Mouse (Mus musculus) ES-Bruce4 (cell line): ENCODE data around the gene Large2. TPM values are rescaled to one million over a fixed set of nuclear protein-coding genes. Genes with fewer than 3 reads are reported as not detected.

Experiments
- H3K27ac ChIP-seq: 2 replicates; pipeline ENCODE4 v1.5.1; 2012; ENCODE audit warnings: low read length, inconsistent platforms; ENCODE audit not compliant: insufficient read depth
- H3K27me3 ChIP-seq: 2 replicates; pipeline ENCODE4 v1.6.1; 2012; ENCODE audit warnings: mild to moderate bottlenecking, low read length, inconsistent platforms; ENCODE audit not compliant: control insufficient read depth, poor library complexity, insufficient read depth, severe bottlenecking
- H3K36me3 ChIP-seq: 2 replicates; pipeline ENCODE4 v1.6.1; 2012; ENCODE audit warnings: inconsistent platforms, mild to moderate bottlenecking, low read length, moderate library complexity; ENCODE audit not compliant: control insufficient read depth, poor library complexity, insufficient read depth, severe bottlenecking
- H3K4me1 ChIP-seq: one replicate; pipeline ENCODE4 v1.8.1; 2011; ENCODE audit warnings: low read length; ENCODE audit not compliant: control insufficient read depth, insufficient read depth
- H3K4me3 ChIP-seq: 2 replicates; pipeline ENCODE4 v1.5.1; 2011; ENCODE audit warnings: low read depth, mild to moderate bottlenecking, low read length
- H3K9ac ChIP-seq: 2 replicates; pipeline ENCODE4 v1.6.1; 2012; ENCODE audit warnings: low read depth, mild to moderate bottlenecking, inconsistent platforms; ENCODE audit not compliant: poor library complexity, severe bottlenecking
- H3K9me3 ChIP-seq: replicated peaks from 2 replicates; pipeline ENCODE4 v1.6.1; 2012; ENCODE audit warnings: mild to moderate bottlenecking, low read length, inconsistent platforms; ENCODE audit not compliant: control insufficient read depth, poor library complexity, insufficient read depth, severe bottlenecking
- CTCF ChIP-seq: IDR thresholded peaks from one replicate; pipeline ENCODE4 v1.8.1; 2011; ENCODE audit warnings: low read depth, low read length
- EP300 ChIP-seq: IDR thresholded peaks from 2 replicates; pipeline ENCODE4 v1.6.1; 2011; ENCODE audit warnings: low read depth, low read length; ENCODE audit not compliant: insufficient read depth
- POLR2A ChIP-seq: IDR thresholded peaks from one replicate; pipeline ENCODE4 v1.8.1; 2011; ENCODE audit warnings: low read length; ENCODE audit not compliant: insufficient read depth
- polyA plus RNA-seq: library from polyadenylated mRNA; stranded (reverse); fragments of >200 nt; gene quantifications from 2 replicates; pipeline ENCODE4 v1.2.4, GENCODE M21; 2011; ENCODE audit warnings: low read depth; ENCODE audit not compliant: missing spikeins, insufficient read depth, insufficient read length

Large2 gene
- polyA plus RNA-seq, 1 experiment: 31.4 TPM

GRCm38 (mm10) chr2:92317228-92317627 is 57.4 kb downstream of the Large2 start:
- Histone ChIP-seq H3K27me3 (no peaks in the 10 kb centered on the region), H3K9me3 (no peaks in the 10 kb centered on the region), H3K27ac (no peak overlapping the region), H3K9ac (no peak overlapping the region), H3K4me3 (no peak overlapping the region), H3K36me3 (no peaks in the 10 kb centered on the region), H3K4me1 (no peaks in the 10 kb centered on the region)
- TF ChIP-seq CTCF: no peak
- no peak for TF ChIP-seq POLR2A
- TF ChIP-seq EP300: no peak

GRCm38 (mm10) chr2:92316652-92317051 is 58.0 kb downstream of the Large2 start:
- H3K4me1 ChIP-seq: no peaks in the 10 kb centered on the region
- H3K27ac ChIP-seq: no peak overlapping the region
- H3K4me3 ChIP-seq: no peak overlapping the region
- no peak for TF ChIP-seq CTCF
- no peak for TF ChIP-seq POLR2A
- TF ChIP-seq EP300: no peak
- H3K27me3 ChIP-seq: no peaks in the 10 kb centered on the region
- no peaks in the 10 kb centered on the region for H3K9me3 ChIP-seq
- no peaks in the 10 kb centered on the region for H3K36me3 ChIP-seq
- no peak overlapping the region for H3K9ac ChIP-seq

Other genes with a start within 250 kb of the Large2 start
- 7.3 and 7.9 TPM in 2 replicates for gene Pex16, start 193 bp downstream of the Large2 start, polyA plus RNA-seq
- 1.2 TPM in 1 of 2 replicates, not detected in the other for gene 1700029I15Rik, start 7.7 kb upstream of the Large2 start, polyA plus RNA-seq
- 13.6 and 16.0 TPM in 2 replicates for gene Mapk8ip1, start 26.4 kb upstream of the Large2 start, polyA plus RNA-seq
- 9.9 and 11.8 TPM in 2 replicates for gene Cry2, start 59.2 kb upstream of the Large2 start, polyA plus RNA-seq
- 7.6 and 8.2 TPM in 2 replicates for gene Slc35c1, start 85.7 kb upstream of the Large2 start, polyA plus RNA-seq
- 7.0 and 8.5 TPM in 2 replicates for gene Chst1, start 224.8 kb upstream of the Large2 start, polyA plus RNA-seq